Mouse (Mus musculus) MEL (cell line): ENCODE results near the gene Krtap1-5.

ENCODE experiments used
- ETS1 ChIP-seq: IDR thresholded peaks from 2 replicates; pipeline ENCODE4 v1.6.1; 2012; ENCODE audit warnings: low read depth, mild to moderate bottlenecking, inconsistent platforms, low read length, improper control_type of control experiment, moderate library complexity
- TCF12 ChIP-seq: IDR thresholded peaks from 2 replicates; pipeline ENCODE4 v1.6.1; 2014; ENCODE audit warnings: low read depth, mild to moderate bottlenecking, inconsistent platforms, low read length, improper control_type of control experiment, moderate library complexity
- USF1 ChIP-seq: IDR thresholded peaks from 2 replicates; pipeline ENCODE4 v1.6.1; 2014; ENCODE audit warnings: low read depth, mild to moderate bottlenecking, inconsistent platforms, low read length, improper control_type of control experiment, moderate library complexity

DNA sequence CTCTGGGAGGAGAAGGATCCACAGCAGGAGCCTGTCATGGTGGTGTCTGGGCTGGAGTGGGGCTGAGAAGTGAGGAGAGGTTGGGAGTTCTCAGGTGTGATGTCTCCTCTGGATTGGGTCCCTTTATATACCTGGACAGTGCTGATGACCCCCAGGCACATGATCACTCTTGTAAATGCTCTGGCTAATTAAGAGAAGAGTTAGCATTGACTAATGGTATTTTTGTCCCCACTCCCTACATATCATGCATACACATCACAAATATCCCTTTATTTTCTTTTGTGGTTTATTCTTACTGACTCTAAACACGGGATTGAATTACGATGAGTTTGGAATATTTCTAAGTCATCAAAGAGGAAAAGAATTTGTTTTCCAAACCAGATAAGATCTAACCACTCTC lies 39.5 kb upstream of the Krtap1-5 start, which contains the start of gene Gm11562:
- TF ChIP-seq ETS1 (no peak), USF1 (no peak), TCF12 (no peak)
